Mouse (Mus musculus) kidney, postnatal 25 days (tissue): Measurements from ENCODE around the gene Gpd1l.

Experiments used
- DNase-seq, 2 experiments: peaks; one replicate each; pipeline ENCODE4 v3.0.0; 2021; ENCODE audit warnings: mixed read lengths in 2 of 2

Gene Gpd1l

DNA sequence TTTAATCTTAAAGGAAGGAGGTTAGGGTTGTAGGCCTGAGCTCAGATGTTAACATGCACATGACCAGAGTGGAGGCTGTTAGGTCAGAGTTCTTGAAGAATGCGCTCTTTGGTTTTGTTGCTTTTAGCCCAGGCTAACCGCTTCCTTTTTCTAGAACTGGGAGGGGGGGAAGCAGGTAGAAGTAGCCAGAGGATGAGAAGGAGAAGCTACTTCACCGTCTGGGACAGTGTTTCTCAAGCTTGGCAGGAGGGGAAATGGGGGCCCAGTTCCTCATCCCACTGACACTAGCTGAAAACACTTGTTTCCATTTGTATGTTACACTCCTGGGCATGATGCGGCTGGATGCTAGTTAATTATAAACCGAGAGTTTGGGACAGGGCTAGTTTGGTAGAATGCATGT is 8.2 kb downstream of the Gpd1l start:
- DNase-seq = no peak

DNA sequence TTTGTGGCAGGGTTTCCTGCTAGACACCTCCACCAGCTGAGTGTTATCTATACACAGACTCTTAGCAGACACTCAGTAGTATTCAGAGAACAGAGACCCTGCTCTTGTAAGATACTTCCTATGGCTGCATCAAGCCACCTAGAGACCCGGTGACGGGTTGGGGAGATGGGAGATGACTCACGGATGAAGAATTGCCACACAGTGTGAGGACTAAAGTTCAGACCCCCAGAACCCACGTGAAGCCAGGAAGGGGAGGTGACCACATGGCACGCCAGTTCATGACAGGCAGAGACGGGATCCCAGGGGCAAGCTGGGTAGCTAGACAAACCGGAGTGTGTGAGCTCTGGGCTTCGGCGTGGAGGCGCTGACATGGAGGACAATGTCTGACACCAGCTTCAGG is 8.7 kb downstream of the Gpd1l start:
- DNase-seq = no peak

DNA sequence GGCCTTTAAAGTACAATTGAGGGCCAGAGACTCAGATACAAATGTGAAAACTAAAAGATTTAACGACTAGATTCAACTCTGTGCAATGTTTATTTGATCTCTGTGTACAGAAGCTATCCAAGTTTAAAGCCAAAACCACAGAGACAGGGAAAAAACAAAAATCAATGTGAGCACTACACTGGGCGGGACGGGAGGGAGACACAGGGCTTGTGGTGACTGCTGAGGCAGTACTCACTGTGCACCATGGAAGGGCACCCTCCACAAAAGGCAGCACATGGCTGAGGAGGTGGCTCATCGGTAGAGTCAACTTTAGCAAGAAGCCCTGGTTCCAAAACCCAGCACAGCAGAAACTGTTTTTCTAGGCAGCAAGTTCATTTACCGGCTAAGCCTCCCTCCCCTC is 9.3 kb downstream of the Gpd1l start:
- DNase-seq = no peak

DNA sequence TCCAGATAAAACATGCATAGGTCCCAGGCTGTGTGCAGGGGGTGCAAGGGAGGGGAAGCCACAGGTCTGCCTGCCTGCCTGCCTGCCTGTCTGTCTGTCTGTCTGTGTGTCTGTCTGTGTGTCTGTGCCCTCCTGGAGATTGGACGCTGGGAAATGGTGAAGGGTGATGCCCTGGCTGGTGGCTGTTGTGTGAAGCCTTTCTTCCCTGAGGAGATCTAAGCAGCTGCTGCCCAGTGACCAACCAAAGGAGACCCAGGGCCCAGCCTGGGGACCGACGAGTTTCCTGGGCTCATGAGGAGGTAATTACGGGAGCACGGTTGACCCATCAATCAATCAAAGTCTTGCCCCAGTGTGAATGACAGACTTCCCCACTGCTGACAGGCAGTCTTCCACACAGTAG is 11.6 kb downstream of the Gpd1l start:
- no peak for DNase-seq

DNA sequence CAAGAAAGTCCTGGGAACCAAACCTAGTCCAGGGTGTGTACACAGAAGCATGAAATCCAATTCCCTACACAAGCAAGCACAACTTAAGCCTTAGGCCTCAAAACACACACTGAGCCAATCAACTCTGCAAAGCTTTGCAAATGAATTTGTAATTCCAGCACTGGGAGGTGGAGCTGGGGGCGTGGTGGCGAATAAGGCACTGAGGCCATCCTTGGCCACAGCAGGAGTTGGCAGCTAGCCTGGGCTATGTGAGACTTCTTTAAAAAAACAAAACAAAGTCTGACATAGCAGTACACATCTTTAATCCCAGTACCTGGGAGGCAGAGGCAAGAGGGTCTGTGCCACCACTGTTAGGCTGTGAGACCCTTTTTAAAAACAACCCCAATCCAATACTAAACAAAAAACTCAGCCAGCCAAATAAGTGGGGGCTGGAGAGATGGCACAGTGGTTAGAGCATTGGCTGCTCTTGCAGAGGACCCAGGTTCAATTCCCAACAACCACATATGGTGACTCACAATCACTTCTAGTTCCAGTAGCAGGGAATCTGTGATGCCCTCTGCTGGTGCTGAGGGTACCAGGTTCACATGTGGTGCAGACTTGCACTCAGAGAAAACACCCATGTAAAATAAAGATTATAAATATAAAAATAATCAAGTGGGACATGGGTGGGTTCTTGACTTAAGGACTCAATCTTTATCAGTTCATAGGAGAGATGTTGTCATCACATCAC is 12.3 kb downstream of the Gpd1l start:
- DNase-seq = peak; percentile 46 to 59

DNA sequence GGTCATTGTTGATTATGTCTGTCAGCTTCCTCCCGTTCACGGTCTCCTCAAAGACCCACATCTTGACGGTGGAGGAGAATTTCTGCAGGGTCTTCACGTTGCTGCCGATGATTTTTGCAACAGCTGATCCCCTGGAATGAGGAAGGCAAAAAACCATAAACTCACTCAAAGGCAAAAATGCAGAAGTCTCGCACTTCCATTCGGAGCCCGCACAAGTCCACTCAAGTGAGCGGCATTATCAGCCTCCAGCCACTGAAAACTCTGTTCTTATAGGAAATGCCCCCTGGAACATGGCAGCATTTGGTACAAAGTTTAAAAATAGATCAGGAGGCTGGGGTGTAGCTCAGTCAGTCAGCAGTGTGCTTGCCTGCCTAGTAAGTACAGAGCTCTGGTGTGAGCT is 13.2 kb downstream of the Gpd1l start:
- DNase-seq = no peak

DNA sequence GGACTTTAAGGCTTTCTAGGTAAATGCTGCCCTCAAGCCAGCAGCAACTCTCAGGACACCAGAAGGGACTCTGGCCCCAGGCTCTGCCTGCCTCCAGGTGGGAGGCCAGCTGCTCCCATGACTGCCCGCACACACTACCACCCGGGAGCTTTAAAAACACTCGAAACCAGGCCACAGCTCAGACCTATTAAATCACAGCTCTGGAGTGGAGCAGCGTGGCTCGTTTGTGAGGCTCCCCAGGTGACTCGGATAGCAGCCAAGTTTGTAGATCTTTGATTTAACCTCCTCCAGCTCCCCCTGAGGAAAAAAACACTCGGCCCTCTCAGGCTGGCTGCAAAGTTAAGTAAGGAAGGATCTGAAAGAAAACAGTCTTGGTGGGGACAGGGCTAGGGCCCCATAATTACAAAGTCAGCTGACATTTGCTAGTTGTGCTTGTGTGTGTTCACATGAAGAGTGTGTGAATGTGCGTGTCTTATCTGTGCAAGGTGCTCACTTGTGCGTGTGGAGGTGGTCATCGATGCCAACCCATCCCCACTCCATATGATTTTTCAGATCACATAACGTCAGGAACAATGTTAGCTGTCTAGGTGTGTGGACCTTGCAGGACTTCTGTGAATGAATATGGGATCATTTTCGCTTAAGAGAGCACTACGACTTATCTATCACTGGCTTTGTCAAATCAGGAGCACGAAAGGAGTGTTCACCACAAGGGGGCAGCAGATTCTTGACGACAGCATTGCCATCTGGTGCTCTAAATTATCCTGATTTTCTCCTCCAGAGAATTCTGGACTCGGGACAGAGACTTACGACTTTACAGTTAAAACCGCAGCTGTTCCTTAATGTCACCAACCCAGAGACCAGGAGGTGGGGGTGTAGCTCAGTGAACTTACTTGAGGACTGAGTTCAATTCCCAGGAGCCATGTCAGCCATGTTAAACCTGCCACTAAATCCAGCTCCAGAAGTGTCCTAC is 20.8 kb downstream of the Gpd1l start:
- peak; percentile 81 to 95 for DNase-seq

DNA sequence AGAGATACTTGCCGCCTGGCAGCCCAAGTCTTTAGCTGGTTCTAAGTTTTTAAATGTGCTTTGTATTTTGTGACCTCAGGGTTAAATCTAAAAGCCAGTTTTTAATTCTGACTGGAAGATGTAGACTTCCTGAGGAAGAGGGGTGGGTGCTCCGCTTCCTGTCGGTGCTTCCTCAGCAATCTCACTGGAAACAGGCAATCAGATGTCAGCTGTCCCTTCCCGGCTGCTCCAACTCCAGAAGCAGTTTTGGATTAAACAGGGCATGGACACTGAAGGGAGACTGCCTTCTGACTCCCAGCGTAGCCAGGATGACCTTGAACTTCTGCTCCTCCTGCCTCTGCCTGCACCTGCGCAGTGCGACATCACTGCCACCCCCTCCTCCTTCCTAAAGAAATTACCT is 26.3 kb downstream of the Gpd1l start:
- peak; percentile 50 to 71 for DNase-seq

DNA sequence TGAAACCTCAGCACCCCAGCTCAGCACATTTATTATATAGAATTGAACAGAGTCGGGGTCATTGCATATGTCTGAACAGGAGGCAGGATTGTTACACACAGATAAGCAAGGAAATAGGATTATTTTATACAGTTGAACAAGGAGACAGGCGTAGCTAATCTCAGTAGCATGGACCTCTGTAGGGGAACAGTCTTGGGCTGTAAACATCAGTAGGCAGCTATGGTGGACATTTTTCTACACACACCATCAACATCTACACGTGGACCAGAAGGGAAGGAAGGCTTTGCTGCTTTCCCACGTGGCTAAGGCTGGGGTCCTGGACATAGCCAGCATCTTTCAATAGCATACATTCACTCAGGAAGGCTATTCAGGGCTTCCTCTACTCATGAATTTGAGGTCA is 37.9 kb downstream of the Gpd1l start:
- no peak for DNase-seq

DNA sequence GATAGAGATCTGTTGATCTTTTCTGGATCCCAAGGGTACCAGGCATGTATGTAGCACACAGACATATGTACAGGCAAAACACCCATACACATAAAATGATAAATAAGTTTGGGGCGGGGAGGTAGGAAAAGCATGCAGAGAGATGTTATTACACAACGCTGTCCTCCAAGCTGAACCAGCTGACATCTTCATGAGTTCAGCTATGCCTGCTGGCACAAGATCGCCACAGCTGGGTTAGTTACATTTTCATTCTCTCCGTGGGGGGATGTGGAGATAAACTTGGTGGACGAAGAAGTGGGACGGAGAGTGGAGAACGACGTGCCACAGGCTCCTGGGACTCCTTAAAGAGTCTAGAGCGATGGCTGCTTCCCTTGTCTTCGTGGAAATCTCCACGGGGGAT is 40.8 kb downstream of the Gpd1l start:
- DNase-seq = no peak

DNA sequence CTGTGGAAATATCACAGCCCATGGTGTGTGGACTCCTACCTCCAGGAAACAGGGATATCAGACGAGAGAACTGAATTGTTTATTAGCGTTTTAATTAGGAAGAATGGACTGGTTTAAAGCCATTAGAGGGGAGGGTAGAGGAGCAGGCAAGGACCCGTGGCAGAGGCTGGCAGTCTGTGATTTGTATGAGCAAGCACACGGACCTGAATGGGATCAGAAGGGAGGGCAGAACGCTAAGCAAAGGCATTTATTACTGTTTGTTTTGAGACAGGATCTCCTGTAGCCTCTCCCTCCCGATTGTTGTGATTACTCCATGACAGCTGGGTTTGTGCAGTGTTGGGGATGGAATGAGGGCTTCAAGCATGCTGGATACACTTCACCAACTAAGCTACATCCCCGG is 43.4 kb downstream of the Gpd1l start:
- no peak for DNase-seq

DNA sequence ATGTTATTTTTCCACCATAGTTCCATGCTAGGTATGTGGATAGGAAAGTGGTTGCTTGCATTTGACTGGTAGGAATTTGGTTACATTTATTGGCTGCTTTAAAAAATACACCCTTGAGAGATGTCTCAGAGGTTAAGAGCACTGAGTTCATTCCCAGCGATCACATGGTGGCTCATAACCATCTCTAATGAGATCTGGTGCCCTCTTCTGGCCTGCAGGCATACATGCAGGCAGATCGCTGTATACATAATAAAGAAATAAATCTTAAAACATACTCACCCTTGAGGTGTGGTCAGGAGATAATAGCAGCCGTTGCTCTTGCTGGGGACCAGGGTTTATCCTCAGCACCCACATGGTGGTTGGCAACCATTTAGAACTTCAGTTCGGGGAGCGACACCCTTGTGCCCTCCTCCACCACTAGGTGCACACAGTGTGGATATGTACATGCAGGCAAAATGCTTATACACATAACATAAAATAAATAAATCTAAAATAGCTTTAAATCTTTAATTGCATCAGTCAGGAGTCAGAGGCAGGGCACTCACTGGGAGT is 44.9 kb downstream of the Gpd1l start:
- no peak for DNase-seq

DNA sequence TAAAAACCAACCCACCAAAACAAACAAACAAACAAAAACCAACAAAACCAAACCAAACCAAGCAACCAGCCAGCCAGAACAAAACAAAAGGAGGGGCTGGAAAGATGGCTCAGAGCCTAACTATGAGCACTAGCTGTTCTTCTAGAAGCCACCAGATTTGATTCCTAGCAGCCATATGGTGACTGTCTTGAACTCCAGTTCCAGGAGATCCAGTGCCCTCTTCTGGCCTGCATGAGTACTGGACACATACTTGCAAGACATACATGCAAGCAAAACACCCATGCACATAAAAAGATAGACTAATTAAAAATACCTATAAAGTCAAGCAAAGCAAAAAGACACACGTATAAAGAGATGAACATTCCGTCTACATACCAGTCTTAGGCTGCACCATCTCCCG is 46.1 kb downstream of the Gpd1l start:
- peak; percentile 58 to 62 for DNase-seq

DNA sequence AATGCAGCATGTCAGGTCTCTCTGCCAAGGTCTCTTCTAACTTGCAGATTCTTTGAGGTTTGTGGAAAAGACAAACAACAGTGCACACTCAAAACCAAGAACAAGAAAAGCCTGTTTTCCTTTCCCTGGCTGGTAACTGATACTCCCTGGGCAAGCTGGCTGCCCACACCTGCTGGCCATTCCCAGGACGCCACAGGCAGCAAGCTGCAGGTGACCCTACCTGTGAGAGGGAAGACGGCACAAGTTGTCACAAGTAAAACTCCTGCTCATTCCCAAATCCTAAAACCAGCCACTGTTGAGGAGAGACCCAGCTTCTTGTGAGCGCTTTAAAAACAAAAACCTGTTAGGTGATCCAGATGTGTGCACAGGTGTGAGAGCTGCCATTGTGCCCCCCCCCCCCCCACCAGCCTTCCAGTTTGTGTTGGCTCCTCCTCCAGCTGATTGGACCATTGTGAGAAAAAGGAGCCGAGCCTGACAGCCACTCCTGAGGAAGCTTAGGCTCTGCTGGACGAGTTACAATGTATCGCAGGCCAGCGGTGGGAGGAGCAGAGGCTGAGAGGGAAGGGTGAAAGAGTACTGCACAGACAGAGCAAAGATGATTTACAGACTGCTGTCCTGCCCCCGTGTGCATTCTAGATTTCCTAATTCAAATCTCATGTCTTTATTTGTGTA is 47.7 kb downstream of the Gpd1l start:
- no peak for DNase-seq

DNA sequence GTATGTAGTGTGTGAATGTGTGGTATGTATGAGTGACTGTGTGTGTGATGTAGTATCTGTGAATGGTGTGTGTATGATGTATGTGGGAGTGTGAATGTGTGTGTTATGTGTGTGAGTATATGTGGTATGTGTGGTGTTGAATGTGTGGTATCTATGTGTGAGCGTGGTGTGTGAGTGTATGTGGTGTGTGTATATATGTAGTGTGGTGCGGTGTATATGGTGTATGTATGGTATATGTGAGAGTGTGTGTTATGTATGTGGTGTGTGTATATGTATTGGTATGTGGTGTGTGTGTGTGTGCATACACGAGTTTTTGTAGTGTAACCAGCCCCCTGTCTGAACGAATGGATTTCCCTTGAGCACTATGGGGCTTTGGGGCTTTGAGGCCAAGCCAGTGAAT is 48.2 kb downstream of the Gpd1l start:
- DNase-seq = no peak

DNA sequence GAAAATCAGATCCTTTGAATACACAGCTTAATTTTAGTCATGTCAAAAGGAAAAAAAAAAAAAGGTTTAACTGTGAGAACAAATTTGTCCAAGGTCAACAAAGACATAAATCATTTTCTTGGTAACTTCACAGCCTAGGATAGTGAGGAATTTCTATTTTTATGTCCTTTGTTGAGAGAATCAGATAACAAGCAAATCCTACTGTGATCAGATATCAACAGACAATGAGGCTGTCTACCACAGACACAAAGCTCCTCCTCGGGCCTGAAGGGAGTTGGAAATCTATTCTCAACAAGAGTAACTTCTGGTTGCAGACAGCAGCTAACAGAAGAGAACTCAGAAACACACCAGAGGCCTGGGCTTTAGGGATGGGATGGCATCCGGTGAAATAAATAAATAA is 51.8 kb downstream of the Gpd1l start:
- peak in 1 of 2 experiments; percentile 9 for DNase-seq

DNA sequence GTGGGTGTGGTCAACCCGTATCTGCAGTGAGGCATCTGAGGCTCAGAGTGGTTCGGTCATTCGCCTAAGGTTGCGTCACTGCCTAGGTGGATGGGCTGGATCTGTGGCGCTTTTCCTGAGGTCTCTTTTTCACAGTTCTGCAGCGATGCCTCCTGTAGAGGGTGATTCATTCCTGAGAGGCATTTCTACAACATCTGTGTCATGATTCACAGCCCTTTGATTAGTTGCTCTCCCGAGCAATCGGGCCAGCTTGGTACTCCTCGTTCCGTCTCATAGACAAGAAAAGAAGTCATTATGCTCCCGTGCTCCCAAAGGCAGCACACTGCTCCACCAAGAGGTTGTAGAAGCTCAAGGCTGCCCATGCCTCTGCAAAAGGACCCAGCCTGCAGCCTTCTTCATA is 78.5 kb downstream of the Gpd1l start:
- peak in 1 of 2 experiments; percentile 28 for DNase-seq

DNA sequence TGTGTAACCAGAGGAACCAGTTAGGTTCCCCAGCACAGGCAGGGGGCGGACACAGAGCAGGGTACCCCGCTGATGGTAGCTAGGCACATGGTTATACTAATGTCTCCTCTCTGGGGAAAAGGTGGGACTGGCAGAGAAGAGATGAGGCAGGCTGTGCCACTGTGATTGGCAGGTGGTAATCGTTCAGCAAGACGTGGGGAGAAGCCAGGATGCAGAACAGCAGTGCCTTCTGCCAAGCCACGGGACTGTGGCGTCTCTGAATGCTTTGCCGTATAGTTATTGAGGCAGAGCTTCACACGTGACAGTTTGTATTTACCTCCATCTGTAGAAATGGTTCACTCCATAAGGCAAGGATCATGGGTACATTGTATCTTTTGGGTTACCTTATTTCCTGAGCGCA is 79.1 kb downstream of the Gpd1l start:
- no peak for DNase-seq

DNA sequence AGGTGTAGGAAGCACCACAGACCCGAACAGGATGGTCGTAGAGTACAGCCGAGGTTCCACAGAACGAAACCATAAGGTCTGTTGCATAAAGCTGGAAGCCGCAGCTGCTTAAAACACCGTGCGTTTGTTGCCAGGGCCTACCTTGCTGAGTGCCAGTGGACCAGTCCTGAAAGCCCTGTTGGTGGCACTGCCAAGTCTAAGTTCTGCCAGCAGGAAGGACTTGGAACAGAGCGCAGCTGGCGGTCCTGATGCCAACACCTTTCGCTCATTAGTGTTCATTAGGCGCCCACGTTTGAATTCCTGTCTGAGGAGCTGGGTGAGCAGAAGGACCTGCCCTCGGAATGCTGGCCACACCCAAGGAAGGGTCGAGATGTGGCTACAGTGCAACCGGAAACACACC is 80.5 kb downstream of the Gpd1l start:
- DNase-seq = peak in 1 of 2 experiments; percentile 4

DNA sequence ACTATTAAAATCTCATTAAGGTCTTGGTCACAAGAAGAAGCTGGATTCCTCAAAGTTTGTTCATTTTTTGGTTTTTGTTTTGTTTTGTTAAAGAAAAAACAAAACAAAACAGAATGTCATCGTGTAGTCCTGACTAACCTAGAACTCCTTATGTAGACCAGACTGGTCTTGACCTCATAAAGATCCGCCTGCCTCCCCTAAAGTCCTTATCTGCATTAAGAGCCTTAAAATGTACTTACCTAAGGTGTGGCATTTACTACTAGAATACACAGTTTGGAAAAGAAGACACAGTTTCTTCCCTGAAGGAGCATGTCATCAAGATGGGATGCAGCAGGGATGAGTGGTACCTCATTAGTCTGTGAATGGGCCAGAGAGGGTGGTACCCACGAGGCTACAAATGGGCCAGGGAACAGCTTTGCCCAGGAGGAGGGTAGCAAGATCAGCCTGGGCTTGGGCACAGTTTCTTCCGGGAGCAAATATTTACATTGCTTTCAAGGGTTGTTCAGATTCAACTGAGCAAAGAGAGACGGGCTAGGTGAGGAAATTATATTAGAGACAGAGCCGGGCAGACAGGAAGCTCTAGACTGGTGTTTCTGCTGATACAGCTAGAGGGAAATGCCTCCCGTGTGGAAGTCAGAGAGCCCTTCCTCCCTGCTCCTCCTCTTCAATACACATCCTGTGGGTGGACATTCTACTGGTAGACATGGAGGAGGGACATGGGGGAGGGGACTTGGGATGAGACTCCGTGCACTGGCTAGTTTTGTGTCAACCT is 82.2 kb downstream of the Gpd1l start:
- peak; percentile 27 to 43 for DNase-seq
